Mouse (Mus musculus) left cerebral cortex, postnatal 25 days (tissue): Measurements from ENCODE around the gene Clip3. TPM values are rescaled to one million over a fixed set of nuclear protein-coding genes. Genes with fewer than 3 reads are reported as not detected.
A peak's percentile ranks its signal among the peaks of the same experiment; 100 is the strongest.

ENCODE experiments used
- DNase-seq, 2 experiments: peaks; one replicate each; pipeline ENCODE4 v3.0.0; 2022; ENCODE audit warnings: low spot score in 2 of 2, mixed read lengths in 1 of 2
- intact Hi-C: fragments of 180-260 bp; cut with DNase I; formaldehyde crosslinking; loops from one replicate; pipeline ENCODE4 v1.15.1; 2025
- total RNA-seq, 2 experiments: library from RNA; stranded (reverse); gene quantifications; 2 replicates each; pipeline ENCODE4 v1.2.3; 2021

Clip3 gene
- total RNA-seq, 2 experiments from 2014 or later = 467 to 489 TPM

GRCm38 (mm10) chr7:30322285-30322667 is 30.7 kb downstream of the Clip3 start:
- intact Hi-C loops = no loop called here
- DNase-seq = peak; percentile 98 to 99

GRCm38 (mm10) chr7:30322865-30323264 is 31.3 kb downstream of the Clip3 start:
- DNase-seq = no peak
- intact Hi-C loops = no loop called here

DNA sequence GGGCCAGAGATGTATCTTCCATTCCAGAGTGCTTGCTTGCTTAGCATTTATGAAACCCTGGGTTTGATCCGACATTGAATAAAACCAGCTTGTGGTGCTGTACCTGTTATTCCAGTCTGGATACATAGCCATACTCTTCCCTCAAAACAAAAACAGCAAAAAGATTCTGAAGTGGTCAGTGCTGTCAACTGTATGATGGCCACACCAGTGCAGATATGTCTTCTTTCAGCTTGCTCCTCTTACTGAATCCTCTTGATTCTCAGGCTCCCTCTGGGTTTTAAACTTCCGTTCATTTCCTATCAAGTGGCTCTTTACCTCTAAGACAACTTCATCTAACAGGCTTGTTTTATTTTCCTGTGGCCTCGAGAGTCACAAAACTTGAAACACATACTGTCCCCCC is 32.3 kb downstream of the Clip3 start, which contains the start of gene Sdhaf1:
Gene Sdhaf1 (minus strand): TSS at position 101 of the 400 bp plus-strand sequence.
- intact Hi-C loops = no loop called here
- DNase-seq = no peak

- peak; percentile 45 to 91 for DNase-seq
- intact Hi-C loops = no loop called here
These were observed 32.9 kb downstream of the Clip3 start for GRCm38 (mm10) chr7:30324300-30324944.

- intact Hi-C loops = no loop called here
- DNase-seq = no peak
These were observed 33.8 kb downstream of the Clip3 start for GRCm38 (mm10) chr7:30325364-30325763.

DNA sequence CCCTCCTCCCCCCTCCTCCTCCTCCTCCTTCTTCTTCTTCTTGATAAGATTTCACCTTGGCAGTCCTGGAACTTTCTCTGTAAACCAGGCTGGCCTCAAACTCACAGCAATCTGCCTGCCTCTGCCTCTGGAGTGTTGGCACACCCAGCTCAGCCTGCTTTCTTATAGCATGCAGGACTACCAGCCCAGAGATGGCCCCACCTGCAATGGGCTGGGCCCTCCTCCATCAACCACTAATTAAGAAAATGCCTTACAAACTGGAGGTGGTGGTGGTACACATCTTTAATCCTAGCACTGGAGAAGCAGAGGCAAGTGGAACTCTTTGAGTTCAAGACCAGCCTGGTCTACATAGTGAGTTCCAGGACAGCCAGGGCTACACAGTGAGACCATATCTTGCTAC is 34.9 kb downstream of the Clip3 start:
- intact Hi-C loops = no loop called here
- no peak for DNase-seq

DNA sequence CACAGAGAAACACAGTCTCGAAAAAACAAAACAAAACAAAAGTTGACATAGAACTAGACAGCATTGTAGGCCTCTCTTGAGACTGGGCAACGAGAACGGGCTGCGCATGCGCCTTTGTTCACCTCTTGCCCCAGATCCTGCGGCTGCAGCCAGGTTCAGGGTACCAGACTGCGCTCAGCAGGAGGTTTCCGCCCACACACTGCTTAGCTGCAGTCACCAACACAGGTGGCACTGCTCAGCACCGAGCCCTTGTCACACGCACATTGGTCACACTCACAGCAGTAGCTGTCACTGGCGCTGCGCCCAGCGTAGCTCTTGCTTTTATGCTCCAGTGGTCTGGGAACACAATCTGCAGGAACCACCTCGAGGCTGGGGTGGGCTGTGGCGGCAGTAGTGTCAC is 35.6 kb downstream of the Clip3 start:
- intact Hi-C loops = no loop called here
- no peak for DNase-seq

- intact Hi-C loops = no loop called here
- DNase-seq = no peak
These were observed 36.9 kb downstream of the Clip3 start for GRCm38 (mm10) chr7:30328379-30328778.

- peak; percentile 92 to 98 for DNase-seq
- intact Hi-C loops = no loop called here
These were observed 40.4 kb downstream of the Clip3 start for GRCm38 (mm10) chr7:30331887-30332286.

DNA sequence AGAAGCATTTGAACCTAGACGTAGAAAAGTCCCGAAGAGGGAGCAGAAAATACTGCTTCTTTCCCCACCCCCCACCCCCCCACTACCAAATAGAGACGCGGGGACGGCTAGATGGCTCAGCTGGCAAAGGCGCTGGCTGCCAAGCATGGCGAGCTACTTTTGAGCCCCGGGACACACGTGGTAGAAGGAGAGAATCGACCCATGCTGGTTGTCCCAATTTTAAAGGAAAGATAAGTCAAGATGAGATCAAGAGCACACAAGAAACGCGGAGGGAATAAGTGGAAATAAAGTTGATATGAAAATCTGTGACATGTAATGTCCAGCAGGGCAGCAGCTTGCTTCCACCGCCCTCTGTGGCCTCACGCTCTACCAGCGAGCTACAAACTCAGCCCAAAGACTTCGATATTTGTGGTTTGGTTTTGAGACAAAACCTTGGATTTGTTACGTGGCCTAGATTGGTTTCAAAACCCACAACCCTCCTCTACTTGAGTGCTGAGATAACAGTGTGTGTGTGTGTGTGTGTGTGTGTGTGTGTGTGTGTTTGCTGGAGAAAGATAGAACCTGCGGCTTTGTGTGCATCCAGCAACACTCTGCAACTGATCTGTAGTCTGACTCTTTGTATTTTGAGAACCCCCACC is 41.2 kb downstream of the Clip3 start:
- intact Hi-C loops = no loop called here
- no peak for DNase-seq

DNA sequence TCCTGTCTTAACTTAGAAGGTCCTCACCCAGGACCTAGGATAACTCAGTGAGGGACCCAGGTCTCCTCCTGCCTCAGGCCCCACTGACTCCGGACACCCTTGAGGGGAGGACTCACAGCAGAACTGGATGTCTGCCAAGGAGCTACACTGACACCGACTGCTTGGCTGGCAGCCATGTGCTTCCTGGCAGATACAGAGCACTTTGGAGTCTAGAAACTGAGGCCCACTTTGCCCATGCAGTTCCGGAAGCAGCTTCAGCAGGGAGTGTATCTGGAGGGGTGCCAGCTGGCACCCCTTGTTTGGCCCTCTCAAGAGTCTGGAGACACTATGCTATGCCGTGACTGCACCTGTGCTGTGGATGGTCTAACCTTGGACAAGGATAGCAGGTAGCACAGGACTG is 41.9 kb downstream of the Clip3 start:
- intact Hi-C loops = no loop called here
- peak; percentile 85 to 86 for DNase-seq

DNA sequence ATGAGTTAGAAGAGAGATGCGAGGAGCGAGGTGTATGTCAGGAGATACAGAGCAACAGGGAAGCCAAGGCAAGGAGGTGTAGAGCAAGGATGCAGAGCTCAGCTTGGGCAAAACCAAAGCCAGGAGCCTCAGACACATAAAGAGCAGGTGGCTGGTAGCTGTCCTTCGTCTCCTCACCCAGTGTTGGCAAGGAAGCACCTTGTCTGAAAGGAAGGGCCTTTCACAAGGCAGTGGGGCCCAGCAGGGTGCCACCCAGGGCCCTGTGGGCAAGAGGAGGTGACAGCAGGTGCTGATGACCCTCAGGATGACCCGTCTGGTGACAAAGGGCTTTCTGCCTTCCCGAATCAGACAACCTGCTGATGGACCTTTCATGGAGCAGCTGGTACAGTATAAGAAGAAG is 43.0 kb downstream of the Clip3 start:
- intact Hi-C loops = no loop called here

GRCm38 (mm10) chr7:30335688-30336087 is 44.2 kb downstream of the Clip3 start:
- peak in 1 of 2 experiments; percentile 49 for DNase-seq
- intact Hi-C loops = loop anchor here (2.0 kb wide), 1 partner anchor 95 kb away; no protein-coding TSS in a partner anchor

More for the DNA sequence above, 43.0 kb downstream of the Clip3 start:
- no peak for DNase-seq

DNA sequence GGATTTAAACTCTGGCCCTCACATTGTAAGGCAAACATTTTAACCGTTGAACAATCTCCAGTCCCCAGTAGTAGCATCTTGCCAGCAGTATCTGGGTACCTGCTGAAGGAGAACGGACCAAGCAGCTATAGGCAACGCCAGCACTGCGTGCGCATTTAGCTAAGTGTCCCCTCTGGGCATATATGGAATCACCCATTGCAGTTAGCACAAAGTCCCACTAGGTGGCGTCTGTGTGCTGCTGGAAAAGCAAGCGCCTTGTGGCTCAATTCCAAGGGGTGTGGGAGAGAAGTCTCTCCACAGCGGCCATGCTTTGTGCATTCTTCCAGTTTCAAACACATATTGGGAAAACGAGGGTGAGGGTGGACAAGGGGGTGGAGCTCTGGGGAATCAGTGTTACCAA is 44.9 kb downstream of the Clip3 start:
- intact Hi-C loops = loop anchor here (2.0 kb wide), 1 partner anchor 94 kb away; no protein-coding TSS in a partner anchor
- DNase-seq = peak; percentile 89 to 94

DNA sequence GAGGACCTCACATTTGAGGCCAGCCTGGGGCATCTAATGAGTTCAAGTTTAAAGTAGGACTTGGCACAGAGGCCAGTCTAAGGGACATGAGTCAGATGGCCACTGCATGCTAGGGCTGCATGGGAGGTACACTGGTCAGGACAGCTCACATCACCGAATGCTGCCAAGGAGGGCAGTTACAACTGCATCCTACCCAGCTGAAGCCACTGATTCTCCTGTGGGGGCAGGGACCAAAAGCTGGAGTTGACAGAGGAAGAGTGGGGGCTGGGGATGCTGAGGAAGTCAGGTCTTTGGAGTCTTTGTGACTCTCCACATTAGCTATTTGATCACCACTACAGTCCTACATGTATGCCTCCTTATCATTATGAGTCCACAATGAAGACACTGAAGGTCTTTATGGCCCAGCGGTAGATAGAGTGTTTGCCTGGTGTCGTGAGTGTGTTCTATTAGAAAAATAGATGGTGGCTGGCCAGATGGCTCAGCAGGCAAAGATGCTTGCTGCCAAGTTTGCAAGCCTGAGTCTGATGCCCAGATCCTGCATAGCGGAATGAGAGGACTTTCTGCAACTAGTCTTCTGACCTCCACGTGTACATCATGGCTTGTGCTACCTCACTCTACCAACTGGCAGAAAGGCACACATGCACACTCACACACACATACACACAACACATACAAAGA is 48.0 kb downstream of the Clip3 start:
- DNase-seq = no peak
- intact Hi-C loops = no loop called here

GRCm38 (mm10) chr7:30346635-30347379 is 55.3 kb downstream of the Clip3 start:
- intact Hi-C loops = no loop called here
- no peak for DNase-seq

GRCm38 (mm10) chr7:30347828-30348227 is 56.3 kb downstream of the Clip3 start:
- peak; percentile 89 to 93 for DNase-seq
- intact Hi-C loops = no loop called here

DNA sequence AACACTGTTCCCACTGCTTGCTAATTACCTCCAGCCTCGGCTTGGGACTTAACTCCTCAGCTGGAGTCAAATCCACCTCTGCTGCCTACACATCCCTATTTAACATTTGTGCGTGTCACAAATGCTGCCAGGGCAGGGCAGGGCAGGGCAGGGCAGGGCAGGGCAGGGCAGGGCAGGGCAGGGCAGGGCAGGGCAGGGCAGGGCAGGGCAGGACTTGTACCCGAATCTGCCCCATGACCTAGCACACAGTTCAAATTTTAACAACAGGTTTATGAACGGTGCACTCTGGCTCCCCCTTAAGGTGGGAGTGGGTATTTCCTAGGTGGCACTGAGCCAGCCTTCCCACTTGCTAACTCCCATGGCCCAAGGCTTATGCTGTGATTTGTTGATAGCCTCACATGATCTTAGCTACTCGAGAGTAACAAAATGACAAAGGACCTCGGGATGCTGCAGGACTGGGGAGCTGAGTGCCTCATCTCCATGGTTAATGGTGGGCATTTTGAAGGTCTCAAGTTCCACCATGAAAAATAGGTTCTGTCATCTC is 61.8 kb downstream of the Clip3 start:
- intact Hi-C loops = no loop called here
- peak; percentile 70 to 74 for DNase-seq

- DNase-seq = no peak
- intact Hi-C loops = no loop called here
These were observed 62.5 kb downstream of the Clip3 start for GRCm38 (mm10) chr7:30354059-30354458.
